20 mouse cellular contexts compared by ENCODE assay signal in the genomic region with DNA sequence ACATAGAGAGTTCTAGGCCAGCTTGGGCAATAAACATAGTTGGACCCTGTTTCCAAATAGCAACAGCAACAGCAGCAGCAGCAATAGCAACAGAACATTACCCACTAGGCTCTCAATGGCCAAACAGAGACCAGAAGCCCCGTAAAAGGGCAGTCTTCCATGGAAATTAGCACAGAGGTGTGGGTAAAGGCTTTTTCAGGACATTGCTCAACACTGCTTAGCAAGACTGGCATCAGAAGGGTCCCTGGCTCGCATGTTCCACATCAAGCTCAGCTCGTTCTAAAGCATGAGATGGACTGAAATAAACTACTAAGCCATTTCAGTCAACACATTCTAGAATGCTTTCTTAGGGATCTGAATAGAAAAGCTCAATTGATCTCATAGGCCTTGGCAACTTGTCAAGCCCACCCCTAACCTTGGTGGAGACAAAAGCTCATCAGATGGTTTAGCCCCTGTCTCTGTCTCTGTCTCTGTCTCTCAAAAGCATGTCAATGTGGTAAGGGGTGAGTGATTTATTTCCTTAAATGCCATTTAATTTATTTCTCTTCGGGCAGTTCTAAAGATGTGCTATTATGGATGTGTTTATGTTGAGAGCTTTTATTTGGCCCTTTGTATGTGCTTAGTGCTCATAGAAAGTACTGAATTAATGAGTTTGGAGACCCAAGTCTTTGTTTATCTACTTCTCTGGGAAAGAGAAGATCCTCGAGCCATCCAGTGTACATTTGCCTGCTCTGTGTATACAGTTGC. TPM values are rescaled to one million over a fixed set of nuclear protein-coding genes. Genes with fewer than 3 reads are reported as not detected.
DNase-seq lines count a peak whose midpoint lies in the region; ATAC-seq and TF ChIP-seq lines count a peak whose summit lies in the region.
"Had no signal": no experiment of that assay in that cellular context is flagged by ENCODE, and none has a peak within 500 bp of the region (broad histone marks: within the 10 kb centered on the region; RNA-seq: fewer than 3 reads in every experiment).

No protein-coding gene starts in this region.

- peak; percentile 71 for ATAC-seq in lung, embryonic 14.5 days (ENCODE audit: insufficient read depth)
- peak; percentile 52; the same call in 1 of the 2 replicates for ATAC-seq in lung, embryonic 15.5 days (ENCODE audit: borderline replicate concordance, extremely low read depth, low FRiP score, low TSS enrichment)
- ATAC-seq in stomach, embryonic 16.5 days (ENCODE audit: insufficient read depth, low FRiP score): peak; percentile 37; the same call in 1 of the 2 replicates
- no peak for ATAC-seq in midbrain, postnatal 0 days (ENCODE audit: low FRiP score)
- ATAC-seq: forebrain, embryonic 15.5 days; hindbrain, postnatal 0 days had no signal

- no peak for TF ChIP-seq POLR2A in lung, adult 2 months (IDR thresholded peaks at IDR 0.05; ENCODE audit: borderline replicate concordance, extremely low read depth, low read depth, low read length)

- H3K4me3 ChIP-seq in lung, embryonic 14.5 days (ENCODE audit: low read depth, low read length): no peak overlapping the region
- no peak overlapping the region for H3K4me3 ChIP-seq in lung, adult 2 months (replicated peaks; ENCODE audit: extremely low read depth, low read depth, low read length)
- no peak overlapping the region for H3K4me3 ChIP-seq in lung, embryonic 15.5 days
- no peak overlapping the region for H3K4me3 ChIP-seq in stomach, embryonic 16.5 days (replicated peaks; ENCODE audit: low read length)
- no peak overlapping the region for H3K4me3 ChIP-seq in midbrain, postnatal 0 days (ENCODE audit: low read depth, low read length)
- H3K4me3 ChIP-seq: embryonic facial prominence, embryonic 10.5 days; forebrain, embryonic 15.5 days; heart, embryonic 10.5 days; heart, embryonic 15.5 days; hindbrain, embryonic 13.5 days had no signal

- H3K36me3 ChIP-seq in lung, embryonic 14.5 days (ENCODE audit: insufficient read depth): no peaks in the 10 kb centered on the region
- H3K36me3 ChIP-seq in lung, embryonic 15.5 days: no peaks in the 10 kb centered on the region
- H3K36me3 ChIP-seq in stomach, embryonic 16.5 days (ENCODE audit: control insufficient read depth, insufficient read depth, low read length): no peaks in the 10 kb centered on the region
- no peaks in the 10 kb centered on the region for H3K36me3 ChIP-seq in midbrain, postnatal 0 days (ENCODE audit: insufficient read depth, low read length)
- H3K36me3 ChIP-seq: embryonic facial prominence, embryonic 10.5 days; forebrain, embryonic 15.5 days; heart, embryonic 10.5 days; heart, embryonic 15.5 days; hindbrain, embryonic 13.5 days had no signal

- no peaks in the 10 kb centered on the region for H3K27me3 ChIP-seq in lung, embryonic 14.5 days (ENCODE audit: insufficient read depth, low read length)
- H3K27me3 ChIP-seq in lung, embryonic 15.5 days: no peaks in the 10 kb centered on the region
- H3K27me3 ChIP-seq in stomach, embryonic 16.5 days (ENCODE audit: control insufficient read depth, insufficient read depth, low read length): no peaks in the 10 kb centered on the region
- H3K27me3 ChIP-seq in midbrain, postnatal 0 days (ENCODE audit: insufficient read depth, low read length): no peaks in the 10 kb centered on the region
- H3K27me3 ChIP-seq: forebrain, embryonic 15.5 days; heart, embryonic 15.5 days; hindbrain, embryonic 13.5 days had no signal

- no peak overlapping the region for H3K4me2 ChIP-seq in lung, embryonic 14.5 days
- H3K4me2 ChIP-seq in lung, embryonic 15.5 days: no peak overlapping the region
- H3K4me2 ChIP-seq in stomach, embryonic 16.5 days (ENCODE audit: low read depth, low read length): no peak overlapping the region
- no peak overlapping the region for H3K4me2 ChIP-seq in midbrain, postnatal 0 days (ENCODE audit: low read depth, low read length, poor library complexity, severe bottlenecking)
- H3K4me2 ChIP-seq: forebrain, embryonic 15.5 days; heart, embryonic 15.5 days; hindbrain, embryonic 13.5 days had no signal

- no peak for TF ChIP-seq CTCF in lung, embryonic 14.5 days (IDR thresholded peaks at IDR 0.05; ENCODE audit: low read depth)
- TF ChIP-seq CTCF in lung, adult 2 months (IDR thresholded peaks at IDR 0.05; ENCODE audit: insufficient read depth, low read length): no peak
- TF ChIP-seq CTCF in midbrain, postnatal 0 days (IDR thresholded peaks at IDR 0.05): no peak

- H3K9ac ChIP-seq in lung, embryonic 14.5 days: no peak overlapping the region
- H3K9ac ChIP-seq in lung, embryonic 15.5 days: no peak overlapping the region
- H3K9ac ChIP-seq in stomach, embryonic 16.5 days (ENCODE audit: low read length): no peak overlapping the region
- H3K9ac ChIP-seq in midbrain, postnatal 0 days (replicated peaks; ENCODE audit: low read length, poor library complexity, severe bottlenecking): no peak overlapping the region
- H3K9ac ChIP-seq: forebrain, embryonic 15.5 days; heart, embryonic 15.5 days; hindbrain, embryonic 13.5 days had no signal

- no peaks in the 10 kb centered on the region for H3K4me1 ChIP-seq in lung, embryonic 14.5 days (ENCODE audit: insufficient read depth)
- H3K4me1 ChIP-seq in lung, adult 2 months (ENCODE audit: control insufficient read depth, insufficient read depth, low read length): no peaks in the 10 kb centered on the region
- H3K4me1 ChIP-seq in lung, embryonic 15.5 days: 0 out of 2 replicates have a peak, but pooled peaks cover 5% of the 10 kb centered on the region
- H3K4me1 ChIP-seq in stomach, embryonic 16.5 days (ENCODE audit: control insufficient read depth, insufficient read depth, low read length): peaks cover 3% of the 10 kb centered on the region; the same call in 1 of the 2 replicates
- no peaks in the 10 kb centered on the region for H3K4me1 ChIP-seq in midbrain, postnatal 0 days (ENCODE audit: insufficient read depth, low read length)
- H3K4me1 ChIP-seq: embryonic facial prominence, embryonic 10.5 days; forebrain, embryonic 15.5 days; heart, embryonic 10.5 days; hindbrain, embryonic 13.5 days had no signal

- DNase-seq in lung, embryonic 14.5 days: peak; percentile 76
- DNase-seq in lung, adult 2 months: no peak
- DNase-seq in lung, postnatal 14 days: peak; percentile 32
- DNase-seq in embryo, embryonic 9.5 days (ENCODE audit: extremely low spot score): no peak
- no peak for DNase-seq in midbrain, postnatal 0 days (ENCODE audit: low spot score)
- DNase-seq: adrenal gland, adult 8-10 months; cerebellum, adult 18-20 months; cerebellum, adult 9-11 months; cerebellum, postnatal 36 days; gastrocnemius, postnatal 36 days; heart, adult 18-20 months; heart, postnatal 14 days had no signal

- no peaks in the 10 kb centered on the region for H3K9me3 ChIP-seq in lung, embryonic 14.5 days (ENCODE audit: low read depth, low read length)
- no peaks in the 10 kb centered on the region for H3K9me3 ChIP-seq in lung, embryonic 15.5 days
- H3K9me3 ChIP-seq in stomach, embryonic 16.5 days (replicated peaks; ENCODE audit: control insufficient read depth, low read length): no peaks in the 10 kb centered on the region
- no peaks in the 10 kb centered on the region for H3K9me3 ChIP-seq in midbrain, postnatal 0 days (ENCODE audit: low read length)
- H3K9me3 ChIP-seq: embryonic facial prominence, embryonic 10.5 days; forebrain, embryonic 15.5 days; heart, embryonic 10.5 days; heart, embryonic 15.5 days; hindbrain, embryonic 13.5 days had no signal

- WGBS in lung, embryonic 14.5 days: 50% methylated on average over 5 of the region's 5 CpGs
- 49% methylated on average over 5 of the region's 5 CpGs for WGBS in lung, adult 2 months
- 34% methylated on average over 5 of the region's 5 CpGs for WGBS in lung, embryonic 15.5 days
- WGBS in stomach, embryonic 16.5 days: 52% methylated on average over 5 of the region's 5 CpGs
- 62% methylated on average over 5 of the region's 5 CpGs for WGBS in midbrain, postnatal 0 days

- H3K27ac ChIP-seq in lung, embryonic 14.5 days (ENCODE audit: low read depth): peak overlapping the region; percentile 20; the same call in 1 of the 2 replicates
- peak overlapping the region; percentile 63 for H3K27ac ChIP-seq in lung, embryonic 15.5 days
- H3K27ac ChIP-seq in stomach, embryonic 16.5 days (ENCODE audit: low read length): peak overlapping the region; percentile 4; the same call in 1 of the 2 replicates
- no peak overlapping the region for H3K27ac ChIP-seq in midbrain, postnatal 0 days (ENCODE audit: low read depth, low read length)
- H3K27ac ChIP-seq: embryonic facial prominence, embryonic 10.5 days; forebrain, embryonic 15.5 days; heart, embryonic 10.5 days; heart, embryonic 15.5 days; hindbrain, embryonic 13.5 days; hindbrain, postnatal 0 days had no signal

RNA-seq across cellular contexts. Expression of gene Tmem184c, which starts 29.8 kb away (rescaled TPM):
- polyA plus RNA-seq in lung, embryonic 14.5 days (2014; fragmentation: Nextera tagmentation; extraction: Ambion mirVana): 37.8 and 38.5 TPM in 2 replicates
- polyA plus RNA-seq in lung, adult 2 months (2012; rRNA removed): 5.7 and 8.3 TPM in 2 replicates
- polyA plus RNA-seq in lung, embryonic 15.5 days (2015; fragmentation: Nextera tagmentation; extraction: Ambion mirVana): 31.3 and 32.3 TPM in 2 replicates
- 24.3 and 26.4 TPM in 2 replicates for polyA plus RNA-seq in stomach, embryonic 16.5 days (2015; fragmentation: Nextera tagmentation; extraction: Ambion mirVana)
- total RNA-seq in midbrain, postnatal 0 days (2014; rRNA removed): 61.9 and 75.0 TPM in 2 replicates
- 64.0 and 65.1 TPM in 2 replicates for polyA plus RNA-seq in midbrain, postnatal 0 days (2015; fragmentation: Nextera tagmentation; extraction: Ambion mirVana)

Comparison
In these comparisons a context has a peak if more than half of its experiments do, and no peak if none do; other contexts are left out.
1. DNase-seq: peak in lung, embryonic 14.5 days (single experiment) and lung, postnatal 14 days (single experiment); none in lung, adult 2 months (single experiment), embryo, embryonic 9.5 days (single experiment) and midbrain, postnatal 0 days (single experiment).